Comparison of ENCODE assay signal across 1 mouse cellular context in the genomic region with DNA sequence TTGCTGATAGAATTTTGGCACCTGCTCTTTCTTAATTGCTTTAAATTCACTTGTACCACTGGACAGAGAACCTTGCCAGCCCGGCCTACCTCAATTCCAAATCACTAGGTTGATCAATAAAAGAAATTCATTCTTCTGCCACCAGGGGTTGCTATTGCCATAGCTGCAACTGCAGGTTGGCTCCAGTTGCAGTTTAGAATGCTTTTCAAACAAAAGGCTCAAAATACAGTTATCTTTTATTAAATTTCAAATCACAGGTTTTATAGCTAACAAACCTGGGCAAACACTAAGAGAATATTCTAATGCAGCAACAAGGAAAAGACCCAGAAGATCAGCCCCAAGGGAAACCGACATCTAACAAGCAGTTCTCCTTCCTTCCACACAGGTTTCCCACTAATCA.
TF ChIP-seq lines count a peak whose summit lies in the region.

No protein-coding gene starts in this region.

TF ChIP-seq in CH12.LX, 34 proteins besides CTCF, POLR2A, EP300 and RAD21:
- no peak for TF ChIP-seq CHD2 (IDR thresholded peaks at IDR 0.05; ENCODE audit: low read length)
- no peak for TF ChIP-seq JUN (IDR thresholded peaks at IDR 0.05; ENCODE audit: insufficient read depth, low read depth, low read length)
- TF ChIP-seq RCOR1 (conservative IDR thresholded peaks at IDR 0.05; ENCODE audit: low read depth, low read length), result no peak
- TF ChIP-seq ZC3H11A (IDR thresholded peaks at IDR 0.05; ENCODE audit: low read depth, low read length), result peak; percentile 46
- 0 out of 2 replicates have a peak, but pooled peaks have one; percentile 10 for TF ChIP-seq MAFK (IDR thresholded peaks at IDR 0.05; ENCODE audit: insufficient replicate concordance, low read length)
- TF ChIP-seq IRF4 (IDR thresholded peaks at IDR 0.05; ENCODE audit: low read depth, low read length), result no peak
- no peak for TF ChIP-seq ZMIZ1 (IDR thresholded peaks at IDR 0.05; ENCODE audit: low read depth, low read length)
- TF ChIP-seq POLR2AphosphoS2 (IDR thresholded peaks at IDR 0.05; ENCODE audit: low read depth, low read length), result no peak
- TF ChIP-seq MXI1 (IDR thresholded peaks at IDR 0.05; ENCODE audit: low read depth, low read length), result no peak
- TF ChIP-seq SMC3 (IDR thresholded peaks at IDR 0.05; ENCODE audit: low read depth, low read length), result peak; percentile 81
- TF ChIP-seq SIN3A (IDR thresholded peaks at IDR 0.05; ENCODE audit: low read length), result peak; percentile 75
- peak; percentile 55; the same call in 1 of the 2 replicates for TF ChIP-seq MAZ (IDR thresholded peaks at IDR 0.05; ENCODE audit: low read depth, low read length)
- no peak for TF ChIP-seq KAT2A (IDR thresholded peaks at IDR 0.05; ENCODE audit: insufficient replicate concordance, low read length)
- TF ChIP-seq ZNF384 (IDR thresholded peaks at IDR 0.05; ENCODE audit: low read depth, low read length), result 0 out of 2 replicates have a peak, but pooled peaks have one; percentile 31
- no peak for TF ChIP-seq JUND (conservative IDR thresholded peaks at IDR 0.05; ENCODE audit: low read depth, low read length)
- 0 out of 2 replicates have a peak, but pooled peaks have one; percentile 10 for TF ChIP-seq ELF1 (IDR thresholded peaks at IDR 0.05; ENCODE audit: low read depth, low read length)
- 0 out of 2 replicates have a peak, but pooled peaks have one; percentile 56 for TF ChIP-seq E2F4 (IDR thresholded peaks at IDR 0.05; ENCODE audit: insufficient replicate concordance, low read depth, low read length)
- peak; percentile 48; the same call in 1 of the 2 replicates for TF ChIP-seq HCFC1 (IDR thresholded peaks at IDR 0.05; ENCODE audit: low read depth, low read length)
